Mouse (Mus musculus) intestine, embryonic 15.5 days (tissue): Measurements from ENCODE around the gene Paqr4. TPM values are rescaled to one million over a fixed set of nuclear protein-coding genes. Genes with fewer than 3 reads are reported as not detected.
A peak's percentile ranks its signal among the peaks of the same experiment; 100 is the strongest.
"Not testable (repeated sequence)": the region's sequence is repeated elsewhere in the genome, so short reads cannot be mapped to it uniquely, and the experiment has no call there.

Experiments used
- ATAC-seq: fragments of 200-750 bp; cut with Nextera tagmentation; 2 replicates; pipeline ENCODE4 v1.8.0; 2017; ENCODE audit warnings: moderate TSS enrichment, moderate library complexity
- H3K27ac ChIP-seq: fragments of 300-500 bp; sonication (generic); 2 replicates; pipeline ENCODE4 v1.5.1; 2015; ENCODE audit warnings: mild to moderate bottlenecking, inconsistent platforms
- H3K27me3 ChIP-seq: fragments of 300-500 bp; sonication (generic); replicated peaks from 2 replicates; pipeline ENCODE4 v1.6.1; 2015; ENCODE audit warnings: inconsistent platforms
- H3K36me3 ChIP-seq: fragments of 300-500 bp; sonication (generic); 2 replicates; pipeline ENCODE4 v1.6.1; 2015; ENCODE audit warnings: inconsistent platforms
- H3K4me1 ChIP-seq: fragments of 300-500 bp; sonication (generic); replicated peaks from 2 replicates; pipeline ENCODE4 v1.6.1; 2015; ENCODE audit warnings: inconsistent platforms
- H3K4me2 ChIP-seq: fragments of 300-500 bp; sonication (generic); replicated peaks from 2 replicates; pipeline ENCODE4 v1.6.1; 2015; ENCODE audit warnings: mild to moderate bottlenecking, inconsistent platforms
- H3K4me3 ChIP-seq: fragments of 300-500 bp; sonication (generic); replicated peaks from 2 replicates; pipeline ENCODE4 v1.5.1; 2015; ENCODE audit warnings: inconsistent platforms
- H3K9ac ChIP-seq: fragments of 300-500 bp; sonication (generic); 2 replicates; pipeline ENCODE4 v1.6.1; 2015; ENCODE audit warnings: inconsistent platforms
- H3K9me3 ChIP-seq: fragments of 300-500 bp; sonication (generic); 2 replicates; pipeline ENCODE4 v1.6.1; 2016; ENCODE audit warnings: inconsistent platforms
- WGBS: fragments of 180-500 bp; shearing (Covaris S2); methylation state at CpG from one replicate; pipeline ENCODE4 v1.1.7; 2015; 5-methylcytosine and 5-hydroxymethylcytosine counted together
- polyA plus RNA-seq: library from polyadenylated mRNA; unstranded; fragments of >200 nt; fragmentation: Nextera tagmentation; extraction: Ambion mirVana; gene quantifications from 2 replicates; pipeline ENCODE4 v1.2.1, GENCODE M21; 2015

The Paqr4 gene
- 21.8 and 22.7 TPM in 2 replicates for polyA plus RNA-seq

DNA sequence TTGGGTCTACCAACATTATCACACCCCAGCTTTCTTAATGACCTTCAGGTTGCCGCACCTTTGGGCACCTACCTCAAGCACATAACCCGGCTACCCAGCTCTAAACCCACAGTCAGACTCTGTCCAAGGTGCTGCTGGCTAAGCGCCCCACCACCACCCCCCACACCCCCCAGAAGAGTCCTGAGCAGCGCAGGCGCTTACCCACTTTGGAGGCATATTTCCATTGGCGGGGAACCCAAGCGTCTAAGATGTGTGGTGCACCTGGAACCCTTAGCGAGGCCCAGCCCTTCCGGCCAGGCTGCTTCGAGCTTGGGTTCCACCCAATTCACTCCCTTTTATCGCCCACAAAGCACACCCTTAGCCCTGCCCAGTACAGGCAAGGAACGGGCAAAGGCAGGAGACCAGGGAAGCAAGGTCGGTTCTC is at the start of gene Paqr4:
Paqr4 (minus strand) TSS at position 270 of the 424 bp plus-strand sequence.
- H3K27me3 ChIP-seq = peaks cover 51% of the 10 kb centered on the region
- H3K36me3 ChIP-seq = no peaks in the 10 kb centered on the region
- WGBS = 6% methylated on average over 13 of the region's 13 CpGs
- peak within 1 kb of the TSS; percentile 71 for H3K4me3 ChIP-seq
- H3K4me1 ChIP-seq = peaks cover 43% of the 10 kb centered on the region
- no peaks in the 10 kb centered on the region for H3K9me3 ChIP-seq
- H3K4me2 ChIP-seq = peak within 1 kb of the TSS; percentile 100
- peak; percentile 70 for ATAC-seq
- peak within 1 kb of the TSS; percentile 73 for H3K9ac ChIP-seq
- H3K27ac ChIP-seq = peak within 1 kb of the TSS; percentile 68

GRCm38 (mm10) chr17:23789749-23790268 is 49.1 kb upstream of the Paqr4 start:
- Histone ChIP-seq H3K4me2 (peak overlapping the region; percentile 89), H3K9me3 (no peaks in the 10 kb centered on the region), H3K27me3 (no peaks in the 10 kb centered on the region), H3K36me3 (no peaks in the 10 kb centered on the region), H3K4me3 (peak overlapping the region; percentile 45), H3K27ac (no peak overlapping the region), H3K9ac (peak overlapping the region; percentile 79; the same call in 1 of the 2 replicates), H3K4me1 (peaks cover 21% of the 10 kb centered on the region; the same call in 1 of the 2 replicates)
- 29% methylated on average over 8 of the region's 8 CpGs for WGBS
- ATAC-seq = no peak

DNA sequence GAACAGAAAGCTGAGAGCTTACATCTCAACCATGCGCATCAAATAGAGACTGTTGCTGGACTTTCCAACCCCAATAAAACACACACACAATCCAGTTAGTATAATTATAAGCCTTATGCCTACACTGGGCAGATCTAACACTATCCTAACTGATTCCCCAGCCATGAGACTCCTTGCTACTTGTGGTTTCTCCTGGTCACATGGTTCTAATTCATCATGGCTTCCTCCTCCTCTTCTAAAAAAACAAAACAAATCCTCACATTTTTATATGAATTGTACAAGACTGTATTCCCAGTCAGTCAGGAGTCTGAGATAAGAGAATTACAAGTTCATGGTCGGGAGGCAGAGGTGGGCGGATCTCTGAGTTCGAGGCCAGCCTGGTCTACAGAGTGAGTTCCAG is 48.3 kb upstream of the Paqr4 start:
- no peak overlapping the region for H3K9ac ChIP-seq

GRCm38 (mm10) chr17:23786510-23786931 is 45.9 kb upstream of the Paqr4 start:
- Histone ChIP-seq H3K27me3 (no peaks in the 10 kb centered on the region), H3K9me3 (no peaks in the 10 kb centered on the region), H3K36me3 (no peaks in the 10 kb centered on the region), H3K4me3 (peak overlapping the region; percentile 49), H3K4me1 (peaks cover 21% of the 10 kb centered on the region; the same call in 1 of the 2 replicates), H3K27ac (no peak overlapping the region), H3K9ac (0 out of 2 replicates have a peak overlapping the region, but pooled peaks have one; percentile 47), H3K4me2 (peak overlapping the region; percentile 81)
- no peak for ATAC-seq
- 19% methylated on average over 13 of the region's 13 CpGs for WGBS

More for the DNA sequence above, 48.3 kb upstream of the Paqr4 start:
- no peak overlapping the region for H3K27ac ChIP-seq
- H3K27me3 ChIP-seq = no peaks in the 10 kb centered on the region
- 84% methylated on average over 4 of the region's 4 CpGs for WGBS
- no peak for ATAC-seq
- H3K4me2 ChIP-seq = no peak overlapping the region
- H3K36me3 ChIP-seq = no peaks in the 10 kb centered on the region
- H3K4me1 ChIP-seq = peaks cover 21% of the 10 kb centered on the region; the same call in 1 of the 2 replicates
- H3K4me3 ChIP-seq = no peak overlapping the region
- H3K9me3 ChIP-seq = no peaks in the 10 kb centered on the region

GRCm38 (mm10) chr17:23785561-23786471 is 45.1 kb upstream of the Paqr4 start, which contains the start of gene Flywch2:
Gene Flywch2 (minus strand): TSS chr17:23786081.
- Histone ChIP-seq H3K9me3 (no peaks in the 10 kb centered on the region), H3K9ac (peak within 1 kb of the TSS; percentile 47), H3K4me2 (peak within 1 kb of the TSS; percentile 81), H3K27me3 (no peaks in the 10 kb centered on the region), H3K36me3 (no peaks in the 10 kb centered on the region), H3K27ac (no peak within 1 kb of the TSS), H3K4me1 (peaks cover 18% of the 10 kb centered on the region; the same call in 1 of the 2 replicates), H3K4me3 (peak within 1 kb of the TSS; percentile 49)
- 3% methylated on average over 41 of the region's 43 CpGs for WGBS
- peak; percentile 79 for ATAC-seq

DNA sequence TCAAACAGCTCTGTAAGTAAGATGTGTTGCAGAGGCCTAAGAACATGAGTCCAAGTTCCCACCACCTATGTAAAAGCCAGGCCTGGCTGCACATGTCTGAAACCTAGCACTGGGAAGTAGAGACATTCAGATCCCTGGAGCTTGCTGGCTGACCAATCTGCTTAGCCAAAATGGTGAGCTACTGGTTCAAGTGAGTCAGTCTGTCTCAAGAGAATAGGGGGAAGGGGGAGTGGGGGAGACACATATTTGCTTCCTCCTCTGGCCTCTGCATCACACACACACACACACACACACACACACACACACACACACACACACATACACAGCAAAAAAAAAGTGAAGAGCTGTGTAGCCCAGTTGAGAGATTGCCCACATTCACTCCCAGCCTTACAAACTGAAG is 42.7 kb upstream of the Paqr4 start:
- no peak for ATAC-seq
- Histone ChIP-seq H3K4me1 (peaks cover 9% of the 10 kb centered on the region; the same call in 1 of the 2 replicates), H3K36me3 (no peaks in the 10 kb centered on the region), H3K9ac (no peak overlapping the region), H3K27me3 (no peaks in the 10 kb centered on the region), H3K4me2 (no peak overlapping the region), H3K9me3 (no peaks in the 10 kb centered on the region), H3K27ac (no peak overlapping the region), H3K4me3 (no peak overlapping the region)

GRCm38 (mm10) chr17:23778447-23778846 is 37.8 kb upstream of the Paqr4 start:
- no peaks in the 10 kb centered on the region for H3K9me3 ChIP-seq
- H3K4me1 ChIP-seq = 0 out of 2 replicates have a peak, but pooled peaks cover 3% of the 10 kb centered on the region
- H3K27me3 ChIP-seq = no peaks in the 10 kb centered on the region
- H3K4me3 ChIP-seq = no peak overlapping the region
- 45% methylated on average over 2 of the region's 2 CpGs for WGBS
- H3K4me2 ChIP-seq = no peak overlapping the region
- no peaks in the 10 kb centered on the region for H3K36me3 ChIP-seq
- H3K9ac ChIP-seq = no peak overlapping the region
- H3K27ac ChIP-seq = no peak overlapping the region
- no peak for ATAC-seq

DNA sequence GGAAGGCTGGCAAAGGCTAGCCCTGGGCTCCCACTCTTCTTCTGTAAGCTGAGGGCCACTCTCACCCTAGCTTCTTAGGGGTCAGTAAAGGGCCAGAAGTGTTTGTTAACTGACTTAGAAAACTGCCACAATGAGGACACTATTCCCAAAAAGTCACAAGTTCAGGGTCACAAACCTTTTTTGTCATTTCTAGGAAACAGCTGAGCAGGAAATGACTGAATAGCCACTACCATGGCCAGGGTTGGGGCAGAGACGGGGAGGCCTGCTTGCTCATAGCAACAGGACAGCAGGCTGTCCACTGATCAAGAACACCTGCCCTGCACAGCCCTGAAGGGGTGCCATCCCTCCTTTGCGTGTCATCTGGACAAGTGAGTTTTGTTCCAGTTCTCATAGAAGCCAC is 36.5 kb upstream of the Paqr4 start:
- ATAC-seq = no peak
- Histone ChIP-seq H3K4me2 (no peak overlapping the region), H3K27ac (no peak overlapping the region), H3K9me3 (no peaks in the 10 kb centered on the region), H3K9ac (no peak overlapping the region), H3K27me3 (no peaks in the 10 kb centered on the region), H3K36me3 (no peaks in the 10 kb centered on the region), H3K4me3 (no peak overlapping the region), H3K4me1 (0 out of 2 replicates have a peak, but pooled peaks cover 3% of the 10 kb centered on the region)
- 86% methylated on average over 2 of the region's 2 CpGs for WGBS

DNA sequence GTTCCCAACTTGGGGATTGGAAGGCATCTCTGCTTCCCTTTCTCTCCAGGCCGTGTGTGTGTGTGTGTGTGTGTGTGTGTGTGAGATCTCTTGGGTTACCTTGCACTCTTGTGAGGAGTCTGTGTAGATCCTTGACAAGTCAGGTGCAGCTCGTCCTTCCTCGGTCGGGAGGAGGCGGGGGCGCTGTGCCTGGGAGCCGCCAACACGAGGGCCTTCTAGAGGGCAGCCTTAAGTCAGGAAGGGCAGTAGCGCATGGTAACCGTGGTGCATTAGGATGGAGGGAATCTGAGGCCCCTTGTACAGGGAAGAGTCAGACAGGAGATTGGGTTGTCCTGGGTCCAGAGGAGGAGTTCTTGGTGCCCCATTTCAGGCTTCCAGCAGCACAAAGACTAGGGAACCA is 35.5 kb upstream of the Paqr4 start:
- H3K36me3 ChIP-seq = no peaks in the 10 kb centered on the region
- no peak for ATAC-seq
- 78% methylated on average over 10 of the region's 10 CpGs for WGBS
- no peak overlapping the region for H3K27ac ChIP-seq
- no peak overlapping the region for H3K4me2 ChIP-seq
- H3K4me3 ChIP-seq = no peak overlapping the region
- H3K9me3 ChIP-seq = no peaks in the 10 kb centered on the region
- no peak overlapping the region for H3K9ac ChIP-seq
- no peaks in the 10 kb centered on the region for H3K27me3 ChIP-seq
- 0 out of 2 replicates have a peak, but pooled peaks cover 3% of the 10 kb centered on the region for H3K4me1 ChIP-seq

GRCm38 (mm10) chr17:23774090-23774489 is 33.4 kb upstream of the Paqr4 start:
- no peaks in the 10 kb centered on the region for H3K27me3 ChIP-seq
- H3K9me3 ChIP-seq = no peaks in the 10 kb centered on the region
- 0 out of 2 replicates have a peak, but pooled peaks cover 3% of the 10 kb centered on the region for H3K4me1 ChIP-seq
- no peak overlapping the region for H3K4me3 ChIP-seq
- no peak overlapping the region for H3K4me2 ChIP-seq
- WGBS = 3% methylated on average over 12 of the region's 12 CpGs
- no peak overlapping the region for H3K9ac ChIP-seq
- no peaks in the 10 kb centered on the region for H3K36me3 ChIP-seq
- ATAC-seq = peak; percentile 61
- no peak overlapping the region for H3K27ac ChIP-seq

- no peak overlapping the region for H3K9ac ChIP-seq
- H3K27ac ChIP-seq = no peak overlapping the region
- ATAC-seq = no peak
- 0 out of 2 replicates have a peak, but pooled peaks cover 3% of the 10 kb centered on the region for H3K4me1 ChIP-seq
- H3K4me2 ChIP-seq = no peak overlapping the region
- no peaks in the 10 kb centered on the region for H3K27me3 ChIP-seq
- H3K36me3 ChIP-seq = no peaks in the 10 kb centered on the region
- H3K9me3 ChIP-seq = no peaks in the 10 kb centered on the region
- H3K4me3 ChIP-seq = no peak overlapping the region
- 69% methylated on average over 6 of the region's 6 CpGs for WGBS
These were observed 33.0 kb upstream of the Paqr4 start for GRCm38 (mm10) chr17:23773676-23774075.

GRCm38 (mm10) chr17:23772219-23772556 is 31.5 kb upstream of the Paqr4 start:
- WGBS = 80% methylated on average over 2 of the region's 2 CpGs
- not testable (repeated sequence) for H3K4me1 ChIP-seq, H3K27ac ChIP-seq, H3K4me2 ChIP-seq, H3K4me3 ChIP-seq, H3K27me3 ChIP-seq, H3K9ac ChIP-seq, H3K9me3 ChIP-seq, H3K36me3 ChIP-seq, ATAC-seq
